Mouse (Mus musculus) cortical plate, adult 2 months (tissue): ENCODE measurements around the gene Masp2. TPM values are rescaled to one million over a fixed set of nuclear protein-coding genes. Genes with fewer than 3 reads are reported as not detected.

Experiments
- H3K27ac ChIP-seq: fragments of 200-500 bp; 2 replicates; pipeline ENCODE4 v1.5.1; 2012; ENCODE audit warnings: low read length, control low read depth, inconsistent platforms; ENCODE audit not compliant: insufficient read depth
- H3K4me1 ChIP-seq: fragments of 200-500 bp; 2 replicates; pipeline ENCODE4 v1.6.1; 2011; ENCODE audit warnings: low read length; ENCODE audit not compliant: control insufficient read depth, insufficient read depth
- H3K4me3 ChIP-seq: fragments of 200-500 bp; 2 replicates; pipeline ENCODE4 v1.5.1; 2011; ENCODE audit warnings: mild to moderate bottlenecking, low read length, control low read depth; ENCODE audit not compliant: insufficient read depth
- CTCF ChIP-seq: fragments of 200-500 bp; IDR thresholded peaks from 2 replicates; pipeline ENCODE4 v1.5.1; 2011; ENCODE audit warnings: mild to moderate bottlenecking, control low read depth, low read length; ENCODE audit not compliant: insufficient read depth; ENCODE audit errors: extremely low read depth
- POLR2A ChIP-seq: fragments of 200-500 bp; IDR thresholded peaks from 2 replicates; pipeline ENCODE4 v1.6.1; 2011; ENCODE audit warnings: mild to moderate bottlenecking, low read length, control low read depth; ENCODE audit not compliant: insufficient read depth; ENCODE audit errors: extremely low read depth
- polyA plus RNA-seq: library from polyadenylated mRNA; depleted of rRNA; stranded (reverse); fragments of >200 nt; gene quantifications from 2 replicates; pipeline ENCODE4 v1.2.3, GENCODE M21; 2012

The Masp2 gene
- polyA plus RNA-seq, 1 experiment: 2.4 TPM

DNA sequence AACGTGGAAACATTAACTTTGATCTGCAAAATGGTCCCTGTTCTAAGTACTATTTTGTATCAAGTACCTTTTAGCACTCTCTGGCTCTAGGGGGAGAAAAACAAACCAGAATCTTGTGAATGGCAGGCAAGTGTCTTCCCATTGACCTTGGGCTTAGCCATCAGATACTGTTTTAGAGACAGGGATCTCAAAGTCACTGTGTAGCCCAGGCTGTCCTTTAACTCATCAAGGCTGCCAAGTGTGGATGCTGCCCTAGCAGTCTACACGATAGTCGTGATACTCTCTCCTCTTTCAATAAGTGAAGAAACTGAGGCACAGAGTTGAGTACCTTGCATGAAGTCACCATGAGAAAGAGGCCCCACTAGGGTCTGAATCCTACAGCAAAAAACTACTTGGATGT lies 24.9 kb downstream of the Masp2 start:
- H3K4me3 ChIP-seq: no peak overlapping the region; the same call in 1 of the 2 replicates
- peaks cover 3% of the 10 kb centered on the region for H3K4me1 ChIP-seq
- TF ChIP-seq CTCF (no peak), POLR2A (no peak)
- H3K27ac ChIP-seq: no peak overlapping the region

GRCm38 (mm10) chr4:148632013-148632692 lies 29.8 kb downstream of the Masp2 start:
- TF ChIP-seq POLR2A (no peak), CTCF (no peak)
- Histone ChIP-seq H3K4me1 (no peaks in the 10 kb centered on the region), H3K4me3 (no peak overlapping the region), H3K27ac (no peak overlapping the region)

GRCm38 (mm10) chr4:148633395-148634061 lies 31.2 kb downstream of the Masp2 start:
- no peak overlapping the region for H3K27ac ChIP-seq
- H3K4me3 ChIP-seq: no peak overlapping the region
- no peak for TF ChIP-seq POLR2A
- TF ChIP-seq CTCF: no peak
- H3K4me1 ChIP-seq: no peaks in the 10 kb centered on the region

DNA sequence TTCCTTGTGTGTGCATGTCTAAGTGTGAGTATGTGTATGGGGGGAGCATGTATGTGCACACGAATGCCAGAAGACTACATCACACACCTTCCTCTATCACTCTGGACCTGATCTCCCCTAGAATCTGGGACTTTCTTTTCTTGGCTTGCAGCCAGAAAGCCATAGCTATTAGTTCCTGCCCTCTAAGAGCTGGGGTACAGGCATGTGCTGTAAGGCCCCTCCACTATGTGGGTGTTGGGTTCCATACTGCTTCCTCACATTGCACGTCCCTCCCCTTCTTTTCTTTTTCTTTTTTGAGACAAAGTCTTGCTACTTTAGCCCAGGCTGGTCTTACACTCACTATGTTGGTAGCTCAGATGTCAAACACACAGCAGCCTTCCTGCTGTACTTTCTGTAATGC lies 33.0 kb downstream of the Masp2 start:
- H3K4me3 ChIP-seq: no peak overlapping the region
- no peak overlapping the region for H3K27ac ChIP-seq
- H3K4me1 ChIP-seq: no peaks in the 10 kb centered on the region
- TF ChIP-seq CTCF: no peak
- no peak for TF ChIP-seq POLR2A

DNA sequence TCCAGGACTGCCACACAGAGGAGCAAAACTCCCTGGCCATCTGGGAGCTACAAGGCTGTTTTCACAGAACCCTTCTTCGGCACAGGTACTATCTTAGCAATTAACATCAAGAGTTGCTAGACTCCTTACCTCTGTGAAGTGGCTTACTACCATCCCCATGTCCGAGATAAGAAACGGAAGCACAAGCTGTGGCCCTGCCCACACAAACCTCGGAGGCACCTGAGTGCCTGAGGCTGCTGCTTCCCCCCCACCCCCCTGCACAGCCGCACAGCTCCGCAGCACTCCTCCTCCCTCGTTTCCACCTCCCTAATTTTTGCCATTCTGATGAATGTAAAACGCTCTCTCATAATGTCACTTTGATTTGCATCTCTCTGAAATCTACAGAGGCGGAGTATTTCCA lies 35.9 kb downstream of the Masp2 start:
- no peak for TF ChIP-seq POLR2A
- TF ChIP-seq CTCF: no peak
- Histone ChIP-seq H3K27ac (no peak overlapping the region), H3K4me3 (no peak overlapping the region), H3K4me1 (no peaks in the 10 kb centered on the region)

- no peak overlapping the region for H3K27ac ChIP-seq
- H3K4me1 ChIP-seq: no peaks in the 10 kb centered on the region
- no peak for TF ChIP-seq POLR2A
- no peak for TF ChIP-seq CTCF
- H3K4me3 ChIP-seq: no peak overlapping the region
These were observed 37.1 kb downstream of the Masp2 start for GRCm38 (mm10) chr4:148639455-148639854.

DNA sequence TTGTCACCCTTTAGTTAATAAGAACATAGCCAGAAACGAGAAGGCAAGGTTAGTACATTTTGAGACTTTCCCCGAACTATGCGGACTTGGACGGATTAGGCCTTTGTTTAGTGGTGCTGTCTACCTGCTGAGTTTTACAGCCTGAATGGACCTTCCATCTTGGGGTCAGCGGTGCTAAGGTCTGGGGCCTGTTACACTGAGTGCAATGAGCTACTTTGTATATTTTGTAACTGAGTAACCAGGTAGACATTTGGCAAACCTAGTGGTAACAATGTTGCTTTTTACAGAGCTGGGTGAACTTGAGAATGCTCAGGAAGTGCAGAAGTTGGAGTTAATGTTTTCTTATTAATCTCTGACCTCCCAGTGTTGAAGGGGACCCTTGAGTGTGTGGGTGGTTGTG lies 38.8 kb downstream of the Masp2 start:
- H3K4me3 ChIP-seq: no peak overlapping the region
- H3K27ac ChIP-seq: no peak overlapping the region
- H3K4me1 ChIP-seq: no peaks in the 10 kb centered on the region
- TF ChIP-seq POLR2A: no peak
- no peak for TF ChIP-seq CTCF

GRCm38 (mm10) chr4:148643291-148644156 lies 41.2 kb downstream of the Masp2 start, which contains the start of gene Gm572:
Gene Gm572 (plus strand): TSS chr4:148643317.
- Histone ChIP-seq H3K4me3 (no peak within 1 kb of the TSS), H3K4me1 (no peaks in the 10 kb centered on the region), H3K27ac (no peak within 1 kb of the TSS)
- TF ChIP-seq POLR2A (no peak), CTCF (no peak)

GRCm38 (mm10) chr4:148644157-148644511 lies 41.8 kb downstream of the Masp2 start:
- peak; percentile 64 for TF ChIP-seq CTCF
- no peak for TF ChIP-seq POLR2A
- no peaks in the 10 kb centered on the region for H3K4me1 ChIP-seq
- no peak overlapping the region for H3K4me3 ChIP-seq
- H3K27ac ChIP-seq: no peak overlapping the region
